In genomic region chr11:98673136-98673535, GRCm38 (mm10) we compare ENCODE assay signal across 9 mouse cellular contexts. TPM values are rescaled to one million over a fixed set of nuclear protein-coding genes. Genes with fewer than 3 reads are reported as not detected.
DNase-seq lines count a peak whose midpoint lies in the region; ATAC-seq and TF ChIP-seq lines count a peak whose summit lies in the region.
"Not testable (repeated sequence)": the region's sequence is repeated elsewhere in the genome, so short reads cannot be mapped to it uniquely, and the experiment has no call there.
"Had no signal": no experiment of that assay in that cellular context is flagged by ENCODE, and none has a peak within 500 bp of the region (broad histone marks: within the 10 kb centered on the region; RNA-seq: fewer than 3 reads in every experiment).

No protein-coding gene starts in this region.

- H3K9me3 ChIP-seq in liver, postnatal 0 days (ENCODE audit: low read length); stomach, embryonic 14.5 days (ENCODE audit: control insufficient read depth, low read depth, low read length): not testable (repeated sequence)

- H3K9ac ChIP-seq in liver, postnatal 0 days (replicated peaks); stomach, embryonic 14.5 days (replicated peaks; ENCODE audit: low read depth, low read length): not testable (repeated sequence)

- not testable (repeated sequence) for H3K4me3 ChIP-seq in liver, postnatal 0 days (ENCODE audit: low read depth, low read length); stomach, embryonic 14.5 days (ENCODE audit: low read depth, low read length)

- not testable (repeated sequence) for H3K27ac ChIP-seq in liver, postnatal 0 days (ENCODE audit: low read depth); stomach, embryonic 14.5 days (ENCODE audit: low read length)

- intact Hi-C loops in heart, postnatal 10 days (cut with DNase I) = loop anchor here (2.0 kb wide), 1 partner anchor 16 kb away; no protein-coding TSS in a partner anchor

- peak; percentile 79 for DNase-seq in CD4-positive, CD25-positive, alpha-beta regulatory T cell, adult 2 months (ENCODE audit: low read depth, low spot score)
- peak; percentile 71 for DNase-seq in brain, adult 2 months (ENCODE audit: low read depth, low spot score)
- peak; percentile 51 to 72 for DNase-seq in heart, postnatal 10 days
- DNase-seq in kidney, postnatal 10 days = peak; percentile 77
- DNase-seq in liver, postnatal 0 days = peak; percentile 69
- peak; percentile 60 to 72 for DNase-seq in natural killer cell, adult 2 months (ENCODE audit: low spot score in 2 of 2)

- ATAC-seq in erythroblast, adult 5-6 weeks (replicated peaks; ENCODE audit: low FRiP score, poor library complexity, severe bottlenecking) = peak; percentile 84
- peak; percentile 70 for ATAC-seq in liver, postnatal 0 days
- 0 out of 2 replicates have a peak, but pooled peaks have one; percentile 44 for ATAC-seq in stomach, embryonic 14.5 days (ENCODE audit: insufficient number of reproducible peaks, insufficient read depth, low FRiP score, low read depth)

- H3K27me3 ChIP-seq in liver, postnatal 0 days (ENCODE audit: insufficient read depth, low read length); stomach, embryonic 14.5 days (ENCODE audit: control insufficient read depth, insufficient read depth, low read length): not testable (repeated sequence)

- not testable (repeated sequence) for H3K36me3 ChIP-seq in liver, postnatal 0 days (replicated peaks; ENCODE audit: insufficient read depth, low read length); stomach, embryonic 14.5 days (ENCODE audit: control insufficient read depth, insufficient read depth, low read length)

- H3K4me1 ChIP-seq in liver, postnatal 0 days (ENCODE audit: insufficient read depth); stomach, embryonic 14.5 days (ENCODE audit: control insufficient read depth, insufficient read depth, low read length): not testable (repeated sequence)

- 5% methylated on average over 6 of the region's 7 CpGs for WGBS in liver, postnatal 0 days (ENCODE audit: insufficient replicate concordance)
- 9% methylated on average over 6 of the region's 7 CpGs for WGBS in stomach, embryonic 14.5 days

- TF ChIP-seq EP300 in liver, postnatal 0 days (IDR thresholded peaks at IDR 0.05; ENCODE audit: low read depth) = not testable (repeated sequence)

- H3K4me2 ChIP-seq in liver, postnatal 0 days (ENCODE audit: low read depth, low read length); stomach, embryonic 14.5 days (replicated peaks; ENCODE audit: low read depth, low read length): not testable (repeated sequence)

- TF ChIP-seq CTCF in liver, postnatal 0 days (IDR thresholded peaks at IDR 0.05; ENCODE audit: low read depth) = peak; percentile 76

RNA-seq across cellular contexts. Expression of gene Gsdma, which starts 9.0 kb away (rescaled TPM):
- total RNA-seq in erythroblast, adult 5-6 weeks (2015; ENCODE audit: low replicate concordance) = not detected in 2 replicates
- not detected in 2 replicates for total RNA-seq in erythroblast, adult 5-6 weeks (2017; ENCODE audit: low replicate concordance)
- total RNA-seq in heart, postnatal 10 days (2021) = not detected
- polyA plus RNA-seq in liver, postnatal 0 days (2015; fragmentation: Nextera tagmentation; extraction: Ambion mirVana) = not detected in 2 replicates
- 0.12 TPM in 1 of 2 replicates, not detected in the other for polyA plus RNA-seq in stomach, embryonic 14.5 days (2014; fragmentation: Nextera tagmentation; extraction: Ambion mirVana)
- polyA plus RNA-seq: heart, embryonic 11.5 days had no signal

RNA-seq across cellular contexts. Expression of gene Psmd3, which starts 9.2 kb away (rescaled TPM):
- total RNA-seq in erythroblast, adult 5-6 weeks (2015; ENCODE audit: low replicate concordance) = 10.2 and 14.2 TPM in 2 replicates
- 15.4 and 26.9 TPM in 2 replicates for total RNA-seq in erythroblast, adult 5-6 weeks (2017; ENCODE audit: low replicate concordance)
- total RNA-seq in heart, postnatal 10 days (2021) = 100 to 1,000 TPM; 131 to 132 TPM
- polyA plus RNA-seq in liver, postnatal 0 days (2015; fragmentation: Nextera tagmentation; extraction: Ambion mirVana) = 67.5 and 71.0 TPM in 2 replicates
- polyA plus RNA-seq in stomach, embryonic 14.5 days (2014; fragmentation: Nextera tagmentation; extraction: Ambion mirVana) = 126 TPM in 2 replicates

RNA-seq across cellular contexts. Expression of gene Gsdma2, which starts 26.6 kb away (rescaled TPM):
- not detected in 2 replicates for total RNA-seq in erythroblast, adult 5-6 weeks (2015; ENCODE audit: low replicate concordance)
- total RNA-seq in erythroblast, adult 5-6 weeks (2017; ENCODE audit: low replicate concordance) = not detected in 2 replicates
- under 1 TPM; 0.24 to 0.30 TPM for total RNA-seq in heart, postnatal 10 days (2021)
- polyA plus RNA-seq in liver, postnatal 0 days (2015; fragmentation: Nextera tagmentation; extraction: Ambion mirVana) = not detected in 2 replicates
- polyA plus RNA-seq in stomach, embryonic 14.5 days (2014; fragmentation: Nextera tagmentation; extraction: Ambion mirVana) = not detected in 2 replicates
- polyA plus RNA-seq: heart, embryonic 11.5 days had no signal

RNA-seq across cellular contexts. Expression of gene Csf3, which starts 27.9 kb away (rescaled TPM):
- not detected in 2 replicates for total RNA-seq in erythroblast, adult 5-6 weeks (2015; ENCODE audit: low replicate concordance)
- total RNA-seq in erythroblast, adult 5-6 weeks (2017; ENCODE audit: low replicate concordance) = not detected in 2 replicates
- total RNA-seq in heart, postnatal 10 days (2021) = not detected
- not detected in 2 replicates for polyA plus RNA-seq in liver, postnatal 0 days (2015; fragmentation: Nextera tagmentation; extraction: Ambion mirVana)
- not detected in 2 replicates for polyA plus RNA-seq in stomach, embryonic 14.5 days (2014; fragmentation: Nextera tagmentation; extraction: Ambion mirVana)
- polyA plus RNA-seq: heart, embryonic 11.5 days had no signal

RNA-seq across cellular contexts. Expression of gene Gsdma3, which starts 47.0 kb away (rescaled TPM):
- total RNA-seq in erythroblast, adult 5-6 weeks (2015; ENCODE audit: low replicate concordance) = not detected in 2 replicates
- total RNA-seq in erythroblast, adult 5-6 weeks (2017; ENCODE audit: low replicate concordance) = not detected in 2 replicates
- total RNA-seq in heart, postnatal 10 days (2021) = 1 to 10 TPM; 4.0 to 5.3 TPM
- not detected in 2 replicates for polyA plus RNA-seq in liver, postnatal 0 days (2015; fragmentation: Nextera tagmentation; extraction: Ambion mirVana)
- not detected in 2 replicates for polyA plus RNA-seq in stomach, embryonic 14.5 days (2014; fragmentation: Nextera tagmentation; extraction: Ambion mirVana)

Comparison
In these comparisons a context has a peak if more than half of its experiments do, and no peak if none do; other contexts are left out.
1. RNA of gene Psmd3, which starts 9.2 kb away (total RNA-seq): 131 to 132 TPM in heart, postnatal 10 days; 10.2 to 26.9 TPM in erythroblast, adult 5-6 weeks; every median in the first group is over 4 times any median in the second.
2. Peak in every context shown above with its lines, with median percentiles within 50 percentile points of each other: DNase-seq and ATAC-seq.